Mouse (Mus musculus): ENCODE results near the gene Sart1.

GRCm38 (mm10) chr19:5374748-5375147 lies 13.8 kb downstream of the Sart1 start:
- TF ChIP-seq CTCF (IDR thresholded peaks at IDR 0.05; ENCODE audit: borderline replicate concordance, insufficient read depth, low read depth, low read length) (no peak), POLR2A (IDR thresholded peaks at IDR 0.05; ENCODE audit: borderline replicate concordance, insufficient read depth, low read length) (no peak)

All from cerebellum, adult 2 months (tissue).